Mouse (Mus musculus) B cell, adult 2 months (primary cell): ENCODE results near the gene Ttll11.

ENCODE experiments used
- DNase-seq, 2 experiments: peaks; one replicate each; pipeline ENCODE4 v3.0.0; 2022

Ttll11 gene

DNA sequence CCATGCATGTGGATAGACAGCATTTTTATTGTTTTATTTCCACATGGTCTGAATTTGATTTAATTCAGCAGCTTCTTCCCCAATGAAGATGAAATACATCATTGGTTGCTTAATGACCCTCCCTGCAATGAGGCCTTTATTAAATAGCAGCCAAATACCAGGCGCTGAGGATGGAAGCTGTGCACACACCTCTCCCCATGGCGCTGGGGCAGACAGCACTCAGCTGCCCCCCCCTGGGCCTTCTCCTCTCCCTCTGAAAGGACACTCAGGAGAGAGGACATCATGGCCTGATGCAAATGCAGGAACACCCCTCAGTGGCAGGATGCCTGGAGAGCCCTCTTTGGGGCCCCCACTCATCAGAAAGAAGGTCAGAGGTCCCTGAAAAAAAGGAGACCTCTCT lies 16.4 kb downstream of the Ttll11 start:
- no peak for DNase-seq

DNA sequence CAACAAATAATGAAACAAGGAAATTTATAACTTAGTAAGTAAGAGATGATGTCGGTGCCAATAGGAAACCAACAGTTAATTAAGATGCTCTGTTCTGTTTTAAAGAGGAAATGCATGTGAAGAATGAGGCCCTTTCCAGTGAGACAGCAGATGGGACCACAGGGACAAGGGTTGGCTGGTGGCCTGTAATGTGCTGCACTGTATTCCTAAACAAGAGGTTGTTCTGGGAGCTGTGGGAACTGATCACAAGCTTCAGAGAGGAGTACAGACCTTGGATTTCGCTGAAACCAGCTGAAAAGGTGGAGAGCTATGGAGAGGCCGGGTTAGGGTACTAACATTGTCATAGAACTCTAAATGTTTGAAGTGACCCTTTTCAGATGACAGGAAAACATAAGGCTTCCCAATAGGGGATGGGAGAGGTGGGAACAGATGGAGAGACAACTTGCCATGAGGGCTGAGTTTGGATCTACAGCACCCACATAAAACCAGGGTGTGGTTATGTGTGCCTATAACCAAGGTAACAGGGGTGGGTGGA lies 18.1 kb downstream of the Ttll11 start:
- no peak for DNase-seq

DNA sequence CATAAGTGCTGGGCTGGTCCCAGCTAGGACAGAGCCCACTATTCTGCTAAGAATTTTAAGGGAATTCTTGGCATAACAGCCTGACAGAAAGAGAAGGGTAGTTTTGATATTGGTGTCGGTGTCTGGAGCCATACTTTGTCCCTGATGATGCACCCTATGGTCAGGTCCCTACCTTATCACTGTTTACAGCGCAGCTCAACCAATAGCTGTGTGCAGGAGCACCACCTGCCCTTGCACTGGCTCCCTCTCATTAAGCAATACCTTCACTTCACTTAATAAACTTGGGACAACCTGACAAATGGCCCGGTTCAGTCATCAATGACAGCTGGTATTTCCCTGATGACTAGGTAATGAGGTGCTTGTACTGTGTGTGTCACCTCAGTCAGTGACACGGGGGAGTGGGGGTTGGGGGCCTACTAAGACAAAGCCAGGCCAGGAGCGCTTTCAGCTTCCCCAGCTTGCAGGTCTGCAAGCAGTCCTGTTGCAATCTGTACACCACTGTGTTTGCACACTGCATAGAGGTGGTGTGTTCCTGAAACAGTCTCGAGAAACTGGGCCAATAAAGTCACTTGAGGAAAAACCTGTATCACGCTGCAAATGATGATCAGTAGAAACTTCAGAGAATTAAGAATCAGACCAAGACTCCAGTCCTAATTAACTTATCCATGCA lies 22.1 kb downstream of the Ttll11 start:
- no peak for DNase-seq

DNA sequence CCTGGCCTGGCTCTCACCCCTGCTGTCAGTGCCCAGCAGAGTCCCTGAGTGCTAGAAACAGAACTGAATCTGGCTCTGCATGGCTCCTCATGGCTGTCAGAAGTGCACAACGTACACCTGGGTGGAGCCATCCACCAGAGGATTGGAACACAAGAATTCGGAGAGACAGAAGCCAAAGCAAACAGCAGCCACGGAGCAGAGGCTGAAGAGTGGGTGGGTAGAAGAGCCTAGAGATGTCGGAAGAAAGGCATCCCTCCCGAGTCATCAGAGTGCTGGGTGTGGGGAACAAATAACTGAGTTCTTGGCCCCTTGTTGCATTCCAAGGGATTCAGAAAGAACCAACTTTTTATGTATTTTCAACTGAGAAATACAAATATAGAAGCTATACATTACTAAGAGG lies 24.5 kb downstream of the Ttll11 start:
- no peak for DNase-seq

DNA sequence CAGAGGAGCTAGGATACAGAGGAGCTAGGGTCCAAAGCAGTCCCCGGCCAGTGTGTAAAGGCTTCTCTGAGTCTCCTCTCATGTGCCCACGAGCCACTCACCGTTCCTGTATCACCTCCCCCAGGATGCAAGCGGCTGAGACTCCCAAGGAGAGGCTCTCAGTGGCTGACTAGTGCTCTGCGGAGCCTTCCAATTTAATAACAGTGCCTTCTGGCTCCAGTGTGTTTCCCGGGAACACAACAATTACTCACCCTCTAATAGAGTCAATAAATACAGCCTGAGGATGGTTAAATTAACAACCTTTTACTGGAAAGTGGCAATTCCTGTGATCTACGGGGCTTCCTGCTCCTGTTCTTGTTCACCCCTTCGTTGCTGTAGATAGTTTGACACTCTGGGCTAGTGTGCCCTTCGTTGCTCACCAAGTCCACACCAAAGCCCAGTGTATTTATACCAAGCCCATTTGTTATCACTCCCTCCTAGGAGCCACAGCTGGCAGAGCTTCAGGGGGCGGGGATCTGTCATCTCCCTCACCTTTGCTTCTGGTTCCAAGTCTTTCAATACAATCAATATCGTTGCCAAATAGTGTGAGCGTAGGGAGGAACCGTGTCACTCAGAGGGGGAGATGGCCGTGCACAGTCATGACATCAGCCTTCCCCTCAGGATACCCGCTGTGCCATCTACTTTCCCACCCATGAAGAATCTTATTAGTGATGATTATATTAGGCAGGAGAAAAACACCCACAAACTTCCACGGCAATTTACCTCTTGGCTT lies 27.3 kb downstream of the Ttll11 start:
- DNase-seq = no peak

DNA sequence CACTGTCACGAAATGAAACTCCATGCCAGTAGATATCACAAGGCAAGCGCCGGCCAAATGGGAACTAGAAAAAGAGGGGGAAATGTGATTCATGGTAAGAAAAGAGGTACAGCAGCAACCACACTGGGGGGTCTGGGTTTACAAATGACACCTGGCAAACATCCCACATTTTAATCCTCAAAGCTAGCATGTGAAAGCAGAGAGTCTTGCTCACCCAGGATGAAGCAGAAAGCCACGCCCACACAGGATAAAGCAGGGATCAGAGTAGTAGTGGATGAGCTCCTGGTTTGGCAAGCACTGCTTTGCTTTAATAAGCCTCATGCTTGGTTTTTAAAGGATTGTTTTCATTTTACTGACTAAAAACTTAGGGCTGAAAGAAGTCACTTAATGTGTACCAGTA lies 34.8 kb downstream of the Ttll11 start:
- no peak for DNase-seq

DNA sequence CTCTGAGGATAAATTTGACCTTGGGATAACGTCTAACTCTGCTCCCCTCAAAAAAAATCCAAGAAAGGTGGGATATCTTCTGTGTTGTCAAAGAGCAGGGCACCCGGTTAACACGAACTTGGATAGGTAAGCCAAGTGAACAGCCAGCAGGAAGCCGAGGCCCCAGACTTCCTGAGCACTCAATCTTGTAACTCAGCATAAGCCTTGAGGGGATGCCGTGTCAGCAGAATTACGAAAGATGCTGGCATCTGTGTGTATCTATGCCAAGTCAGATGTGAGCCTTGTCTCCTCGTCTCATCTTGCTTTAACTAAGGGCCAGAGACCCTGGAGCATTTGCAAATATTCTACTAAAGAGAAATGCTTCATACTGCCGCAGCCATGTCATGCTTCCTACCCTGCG lies 36.8 kb downstream of the Ttll11 start:
- no peak for DNase-seq

DNA sequence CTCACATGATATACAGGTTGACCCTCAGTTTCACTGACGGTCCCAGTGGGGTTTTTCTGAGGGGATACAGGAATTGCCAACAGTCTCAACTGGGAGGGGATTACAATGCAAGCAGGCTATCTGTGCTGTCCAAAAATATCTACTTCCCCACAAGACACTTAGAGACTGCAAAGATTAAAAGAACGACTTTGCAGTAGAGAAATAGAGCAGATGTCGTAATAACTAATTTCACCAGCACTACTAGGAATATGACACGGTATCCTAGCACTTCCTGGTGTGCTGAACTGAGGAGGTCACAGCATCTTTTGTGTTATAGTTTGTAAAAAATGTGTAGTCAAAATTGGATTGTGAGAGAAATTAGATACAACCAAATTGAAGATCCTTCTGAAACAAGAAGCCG lies 44.7 kb downstream of the Ttll11 start:
- DNase-seq = no peak

DNA sequence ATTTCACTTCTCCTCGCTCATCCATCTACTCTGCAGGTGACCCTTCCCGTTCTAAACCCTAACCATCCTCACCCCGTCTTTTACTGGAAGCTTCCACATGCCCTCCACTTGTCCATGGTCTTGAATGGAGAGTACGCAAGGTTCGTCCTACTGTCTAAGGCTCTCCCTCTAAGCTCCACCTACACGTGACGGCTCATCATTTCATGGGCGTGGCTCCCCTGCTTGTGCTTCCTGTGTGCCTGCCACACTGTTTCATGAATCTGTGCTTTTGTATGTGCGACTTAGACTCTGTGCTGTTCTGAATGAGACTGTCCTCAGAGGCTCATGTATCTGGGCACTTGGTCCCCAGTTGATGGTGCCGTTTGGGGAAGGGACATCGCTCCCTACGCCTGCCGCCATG lies 46.6 kb downstream of the Ttll11 start:
- DNase-seq = no peak

DNA sequence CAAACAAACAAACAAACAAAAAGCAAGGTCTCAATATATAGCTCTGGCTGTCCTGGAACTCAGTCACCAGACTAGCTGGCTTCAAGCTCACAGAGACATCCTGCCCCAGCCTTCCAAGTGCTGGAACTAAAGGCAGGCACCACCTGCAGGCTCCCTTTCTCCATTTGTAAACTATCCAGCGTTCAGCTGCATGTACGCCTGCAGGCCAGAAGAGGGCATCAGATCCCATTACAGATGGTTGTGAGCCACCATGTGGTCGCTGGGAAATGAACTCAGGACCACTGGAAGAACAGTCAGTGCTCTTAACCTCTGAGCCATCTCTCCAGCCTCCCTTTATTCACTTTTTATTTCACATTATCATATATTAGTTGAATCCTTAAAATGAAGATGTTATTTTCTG lies 48.1 kb downstream of the Ttll11 start:
- DNase-seq = peak in 1 of 2 experiments; percentile 8

DNA sequence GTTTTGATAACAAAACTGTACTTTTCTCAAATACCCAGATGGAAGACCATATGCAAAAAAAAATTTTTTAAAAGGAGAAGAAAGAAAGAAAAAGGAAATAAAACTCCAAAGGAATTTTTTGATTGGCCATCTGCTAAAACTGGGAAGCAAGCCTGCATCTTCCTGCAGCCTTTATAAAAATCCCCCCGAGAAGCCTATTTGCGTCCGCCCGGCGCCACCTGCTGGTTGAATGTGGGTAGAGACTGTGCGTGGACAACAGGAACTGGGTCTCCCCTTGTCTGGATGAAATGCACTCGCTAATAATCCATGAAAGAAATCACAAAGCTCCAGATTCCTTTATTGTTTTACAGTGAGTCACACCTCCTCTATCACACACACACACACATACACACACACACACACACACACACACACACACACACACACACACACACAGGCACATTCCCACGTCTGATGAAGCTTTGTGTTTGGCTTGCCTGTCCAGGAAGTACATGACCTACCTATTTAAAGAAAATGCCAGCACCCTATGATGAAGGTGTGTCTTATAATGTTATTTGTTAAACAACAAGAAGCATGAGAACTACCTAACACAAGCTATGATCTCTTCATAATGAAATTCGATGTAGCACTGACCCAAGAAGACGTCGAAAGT lies 49.1 kb downstream of the Ttll11 start:
- peak; percentile 76 to 77 for DNase-seq

DNA sequence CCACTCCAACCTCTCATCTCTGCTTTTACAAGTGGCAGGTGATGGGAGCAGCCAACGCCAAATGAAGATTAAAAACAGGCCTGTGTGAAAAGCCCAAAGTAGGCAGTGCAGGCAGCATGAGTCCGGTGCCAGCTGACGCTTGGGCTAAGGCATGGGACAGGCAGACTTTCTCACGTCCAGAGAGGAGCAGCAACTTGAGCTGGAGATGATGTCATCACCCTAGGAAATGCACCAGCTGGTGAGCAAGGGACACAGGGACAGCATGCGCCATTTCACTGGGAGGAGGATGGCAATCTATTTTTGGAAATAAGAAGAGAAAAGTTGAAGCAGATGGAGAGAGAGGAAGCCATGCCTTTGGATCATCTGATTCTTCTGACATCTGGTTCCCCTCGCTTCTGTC lies 51.6 kb downstream of the Ttll11 start:
- no peak for DNase-seq

DNA sequence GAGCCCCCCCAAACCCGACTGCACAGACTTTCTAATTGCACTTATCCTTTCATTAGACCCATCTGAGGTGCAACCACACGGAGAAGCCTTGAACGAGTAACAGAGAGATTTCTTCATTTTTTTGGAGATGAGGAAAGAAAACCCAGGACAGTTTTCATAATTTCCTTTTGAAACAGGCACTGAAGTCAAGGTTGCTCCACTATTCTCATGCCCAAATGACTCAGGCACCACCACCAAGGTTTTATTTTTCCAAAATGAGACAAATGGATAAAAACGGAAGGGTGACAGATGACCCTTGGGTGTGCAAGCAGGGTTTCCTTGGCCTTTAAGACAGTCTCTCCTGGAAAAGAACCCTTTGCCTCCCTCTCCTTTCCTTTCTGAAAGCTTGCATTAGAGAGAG lies 54.8 kb downstream of the Ttll11 start:
- DNase-seq = no peak

DNA sequence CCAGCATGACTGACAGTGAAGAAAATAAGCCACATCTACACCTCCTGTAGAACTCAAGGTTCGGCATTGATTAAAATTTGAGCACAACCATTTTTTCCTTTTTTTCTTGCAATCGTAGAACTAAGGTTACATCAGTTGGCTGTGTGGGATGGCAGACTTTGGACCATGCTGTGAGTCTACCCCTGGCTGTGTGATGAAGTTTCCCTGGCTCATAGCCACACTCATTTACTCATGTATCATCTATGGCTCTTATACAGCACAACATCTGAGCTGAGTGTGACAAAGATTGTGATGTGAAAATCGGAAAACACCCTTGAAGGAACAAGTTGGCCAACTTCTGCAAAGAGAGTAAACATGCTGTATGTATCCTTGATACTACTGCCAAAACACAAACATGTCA lies 56.8 kb downstream of the Ttll11 start:
- DNase-seq = no peak

DNA sequence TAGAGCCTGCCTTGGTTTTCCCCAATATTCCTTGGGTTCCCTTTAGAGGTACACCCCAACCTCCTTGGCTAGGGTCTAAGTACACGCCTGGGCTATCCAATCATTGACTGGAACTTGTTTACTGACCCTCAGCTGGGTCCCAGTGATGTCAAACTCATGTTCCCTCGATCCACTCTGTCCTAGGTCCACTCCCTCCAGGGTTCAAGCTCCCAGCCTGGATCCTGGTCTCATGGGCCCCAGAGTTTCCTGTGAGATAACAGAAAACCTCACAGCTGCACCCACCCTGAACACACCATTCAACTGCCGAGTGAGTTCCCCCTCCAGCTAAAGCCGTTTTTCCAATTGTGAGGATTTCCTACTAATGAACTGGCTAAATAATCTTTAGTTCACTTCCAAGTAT lies 67.6 kb downstream of the Ttll11 start:
- no peak for DNase-seq

DNA sequence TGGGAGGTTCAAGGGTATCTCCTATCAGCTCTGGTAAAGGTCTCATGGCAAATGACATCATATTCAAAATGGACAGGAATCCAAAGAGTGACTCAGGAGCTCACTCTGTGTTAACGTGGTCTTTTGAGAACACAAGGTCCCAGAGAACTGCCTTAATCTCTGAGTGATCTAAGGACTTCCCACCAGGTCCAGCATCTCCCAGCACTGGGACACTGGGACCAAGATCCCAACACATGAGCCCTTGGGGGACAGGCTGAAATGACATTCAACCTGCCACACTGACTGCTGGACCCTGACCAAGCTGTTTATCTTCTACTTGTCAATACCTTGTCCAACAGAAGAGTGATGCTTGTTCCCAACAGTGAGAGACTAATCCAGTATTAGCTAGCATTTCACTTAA lies 68.0 kb downstream of the Ttll11 start:
- no peak for DNase-seq

DNA sequence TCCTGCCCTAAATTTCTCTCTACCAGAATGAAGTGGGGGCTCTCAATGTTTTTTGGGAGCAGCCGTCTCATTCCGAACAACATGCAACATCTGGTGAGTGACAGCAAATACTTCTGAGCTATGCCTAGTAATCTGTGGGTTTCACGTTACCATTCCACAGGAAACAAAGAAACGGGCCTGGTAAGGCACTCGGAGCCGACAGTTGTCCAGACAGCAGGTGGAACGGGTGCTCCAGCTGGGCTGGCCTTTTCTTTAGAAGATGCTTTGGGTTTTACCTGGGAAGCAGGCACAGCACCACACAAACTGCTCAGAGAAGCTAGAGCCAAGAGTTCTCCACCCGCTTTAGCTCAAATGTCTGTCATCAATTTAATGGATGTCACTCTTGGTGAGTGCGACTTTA lies 69.0 kb downstream of the Ttll11 start:
- DNase-seq = no peak

DNA sequence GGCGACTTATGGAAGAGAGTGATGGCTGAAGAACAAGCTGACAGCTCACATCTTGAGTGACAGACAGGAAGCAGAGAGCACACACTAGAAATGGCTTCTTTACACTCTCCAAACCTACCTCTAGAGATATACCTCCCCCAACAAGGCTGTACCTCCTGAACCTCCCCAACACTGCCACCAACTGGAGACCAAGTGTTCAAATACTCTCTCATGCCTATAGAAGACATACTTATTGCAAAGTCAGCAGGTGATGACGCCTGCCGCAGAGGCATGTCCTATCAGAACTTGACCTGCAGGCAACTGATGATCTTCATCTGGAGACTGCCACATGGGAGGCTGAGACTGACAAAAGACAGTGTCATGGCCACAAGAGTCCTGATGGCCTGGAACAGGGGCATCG lies 70.4 kb downstream of the Ttll11 start:
- no peak for DNase-seq

DNA sequence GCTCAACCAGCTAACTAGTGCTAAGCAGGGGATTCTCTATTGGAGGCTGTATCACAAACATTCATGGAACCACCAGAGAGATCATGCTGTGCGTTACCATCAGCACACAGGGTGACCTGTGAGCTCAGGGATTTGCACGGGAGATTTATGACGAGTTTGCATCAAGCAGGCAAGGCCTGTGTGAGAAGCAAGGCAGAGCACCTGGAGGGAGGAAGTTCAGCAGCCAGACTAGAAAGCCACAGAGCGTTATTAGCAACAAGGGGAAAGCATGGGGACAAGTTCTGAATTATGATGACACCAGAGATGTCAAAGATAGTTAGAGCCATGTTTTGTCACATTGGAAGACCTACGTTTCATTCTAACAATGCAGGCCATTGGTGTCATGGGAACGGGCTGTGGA lies 72.1 kb downstream of the Ttll11 start:
- DNase-seq = no peak

DNA sequence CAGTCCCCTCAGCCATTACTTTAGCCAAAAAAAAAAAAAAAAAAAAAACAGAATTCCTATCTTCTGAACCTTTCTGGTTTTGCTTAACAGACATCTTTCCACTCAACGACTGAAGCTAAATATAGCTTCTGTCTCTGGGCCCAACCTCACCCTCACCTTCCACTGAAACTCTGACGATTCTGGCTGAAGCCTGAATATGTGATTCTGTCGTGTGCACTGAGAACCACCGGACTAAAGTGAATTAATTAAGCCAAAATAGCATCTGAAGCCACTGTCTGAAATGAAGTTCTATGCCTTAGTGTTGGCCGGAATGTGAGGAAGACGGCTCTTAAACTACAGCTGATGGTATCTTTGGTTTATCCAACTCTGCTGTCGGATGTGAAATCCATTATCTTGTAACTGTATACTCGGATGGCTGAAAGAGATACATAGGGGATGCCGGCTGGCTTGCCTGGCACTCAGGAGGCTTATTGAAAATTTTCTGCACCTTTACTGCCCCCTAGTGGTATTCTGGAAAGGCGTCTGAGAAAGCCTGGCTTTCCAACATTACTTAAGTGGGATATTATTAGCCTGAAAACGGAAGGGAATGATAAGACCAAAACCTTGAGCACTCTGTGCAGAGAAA lies 73.4 kb downstream of the Ttll11 start:
- peak; percentile 63 to 69 for DNase-seq

DNA sequence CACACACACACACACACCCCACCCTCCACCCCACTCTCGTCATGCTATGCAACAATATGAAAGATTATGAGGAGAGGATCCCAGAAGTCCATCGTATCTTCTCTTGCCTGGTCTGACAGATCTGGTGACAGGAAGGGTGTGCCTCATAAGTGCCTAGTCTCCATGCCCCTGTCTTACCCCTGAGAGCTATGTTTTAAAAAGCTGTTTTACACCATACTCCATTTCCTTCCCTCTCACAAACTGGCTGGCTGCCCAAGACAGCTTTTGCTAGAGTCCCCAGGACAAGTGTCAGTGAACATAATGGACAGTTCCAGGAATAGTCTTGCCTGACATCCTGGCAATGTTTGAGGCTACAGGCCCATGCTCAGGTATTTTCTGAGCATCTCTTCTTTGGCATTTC lies 78.9 kb downstream of the Ttll11 start:
- no peak for DNase-seq

DNA sequence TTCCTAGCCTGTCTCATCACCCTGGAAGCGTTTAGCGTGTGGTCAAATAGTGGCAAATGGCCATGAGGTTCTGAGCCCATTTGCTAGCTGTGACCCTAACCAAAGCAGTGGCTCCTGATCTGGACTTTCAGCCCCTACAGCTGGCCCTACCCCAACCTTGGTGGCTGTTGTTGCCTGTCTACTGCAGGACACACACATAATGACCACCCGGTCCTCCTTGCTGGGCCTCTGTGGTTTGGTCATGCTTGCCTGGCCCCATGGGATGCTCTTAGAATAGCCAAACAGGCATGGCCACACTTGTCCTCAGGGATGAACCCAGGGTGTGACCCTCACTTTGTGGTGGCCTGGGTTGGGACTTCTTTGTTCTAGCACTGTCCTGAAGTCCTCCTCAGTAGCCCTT lies 80.0 kb downstream of the Ttll11 start:
- DNase-seq = no peak

DNA sequence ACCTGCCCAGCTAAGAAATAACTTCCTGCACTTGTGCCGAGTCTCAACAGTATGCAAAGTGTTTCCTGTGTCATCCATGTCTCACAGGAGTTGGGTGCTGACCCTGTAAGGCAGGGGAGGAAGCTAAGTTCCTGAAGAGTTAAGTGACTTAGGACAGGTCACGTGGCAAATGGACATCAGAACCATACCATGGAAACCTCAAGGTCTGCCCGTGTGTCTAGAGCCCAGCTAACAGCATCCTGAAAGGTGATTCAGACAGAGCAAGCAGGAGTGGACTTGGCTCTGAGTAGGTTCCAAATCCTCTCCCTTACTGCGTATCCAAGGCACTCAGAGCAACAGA lies 80.6 kb downstream of the Ttll11 start:
- no peak for DNase-seq
